Mouse (Mus musculus) brain, embryonic 14.5 days (tissue): ENCODE measurements around the gene Satb2.

ENCODE experiments used
- CTCF ChIP-seq: fragments of 200-500 bp; IDR thresholded peaks from 2 replicates; pipeline ENCODE4 v1.5.1; 2012; ENCODE audit warnings: inconsistent platforms, mild to moderate bottlenecking, moderate library complexity, borderline replicate concordance; ENCODE audit not compliant: insufficient read depth, insufficient read length; ENCODE audit errors: extremely low read depth
- POLR2A ChIP-seq: fragments of 200-500 bp; IDR thresholded peaks from 2 replicates; pipeline ENCODE4 v1.6.1; 2012; ENCODE audit warnings: mild to moderate bottlenecking, inconsistent platforms, borderline replicate concordance; ENCODE audit not compliant: poor library complexity, insufficient read depth, insufficient read length, severe bottlenecking; ENCODE audit errors: extremely low read depth

DNA sequence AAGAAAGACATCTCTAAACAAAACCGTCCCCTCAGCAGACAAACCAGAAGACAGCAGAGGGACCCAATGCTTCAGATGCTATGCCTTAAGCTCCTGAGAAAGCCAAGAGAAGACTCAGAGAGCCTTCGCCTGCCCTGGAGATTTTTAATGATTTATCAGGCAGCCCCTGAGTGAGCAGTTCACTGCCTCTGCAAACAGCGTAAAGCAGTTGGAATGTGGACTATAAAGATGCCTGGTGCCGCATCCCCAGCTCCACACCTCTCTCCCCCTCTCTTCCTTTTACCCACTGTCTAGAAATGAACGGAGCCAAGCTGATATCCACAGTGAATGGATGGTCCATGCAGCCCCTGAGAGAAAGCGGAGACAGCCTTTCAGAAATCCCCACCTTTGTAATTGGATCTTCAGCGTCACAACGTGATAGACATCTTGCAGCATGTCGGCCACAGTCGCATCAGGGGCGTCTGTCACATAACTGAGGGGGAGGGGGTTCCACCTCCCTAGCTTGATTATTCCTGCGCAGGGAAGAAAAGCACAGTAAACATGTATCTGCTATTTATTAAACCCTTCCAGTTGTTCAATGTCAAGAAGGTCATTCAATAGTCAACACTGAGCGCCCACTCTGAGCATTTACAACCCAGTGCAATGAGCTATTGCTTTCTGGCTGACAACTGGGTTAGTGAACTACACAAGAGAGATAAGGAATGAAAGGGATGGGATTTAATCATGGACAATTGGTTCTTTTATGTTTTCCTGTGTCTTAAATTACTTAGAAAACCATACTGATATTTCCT lies 79.6 kb downstream of the Satb2 start:
- TF ChIP-seq CTCF, result no peak
- no peak for TF ChIP-seq POLR2A
